Mouse (Mus musculus): Measurements from ENCODE around the gene Map7.

The Map7 gene

DNA sequence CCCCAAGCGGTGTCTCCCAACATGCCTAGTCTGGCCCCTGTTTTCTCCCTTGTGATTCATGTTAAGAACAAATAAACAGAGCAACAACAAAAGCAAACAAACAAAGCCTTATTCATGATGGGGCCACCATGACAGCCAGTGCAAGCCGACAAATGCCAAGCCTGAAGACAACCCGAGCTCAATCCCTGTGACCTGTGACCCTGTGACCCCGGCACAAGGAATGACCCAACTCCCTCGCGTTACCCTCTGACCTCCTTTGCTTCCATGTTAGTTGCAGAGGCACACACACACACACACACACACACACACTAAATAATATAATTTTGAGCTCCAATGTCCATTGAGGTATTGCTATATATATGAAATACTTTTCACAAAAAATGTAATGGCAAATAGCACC, 139.1 kb downstream of the Map7 start:
- no peak for DNase-seq (ENCODE audit: low read depth)

DNA sequence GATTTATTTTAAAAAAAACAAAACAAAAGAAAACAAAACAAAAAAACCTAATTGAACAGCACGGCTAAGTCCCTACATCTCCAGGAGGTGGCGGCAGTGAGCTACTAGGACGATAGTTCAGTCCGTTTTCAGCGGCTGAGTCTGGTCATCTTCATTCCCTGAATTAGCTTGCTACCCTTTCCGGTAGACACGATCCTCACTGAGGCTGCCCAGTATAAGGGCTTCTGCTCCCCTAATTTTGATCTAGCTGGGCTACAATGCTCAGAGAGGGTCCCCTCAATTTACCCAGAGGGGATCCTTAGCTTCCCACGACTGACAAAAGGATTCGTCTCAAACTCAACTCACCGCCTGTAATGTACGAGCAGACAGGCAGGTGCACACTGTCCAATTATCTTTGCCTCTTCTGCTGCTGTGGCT, 142.2 kb downstream of the Map7 start:
- peak; percentile 85 for DNase-seq (ENCODE audit: low read depth)

DNA sequence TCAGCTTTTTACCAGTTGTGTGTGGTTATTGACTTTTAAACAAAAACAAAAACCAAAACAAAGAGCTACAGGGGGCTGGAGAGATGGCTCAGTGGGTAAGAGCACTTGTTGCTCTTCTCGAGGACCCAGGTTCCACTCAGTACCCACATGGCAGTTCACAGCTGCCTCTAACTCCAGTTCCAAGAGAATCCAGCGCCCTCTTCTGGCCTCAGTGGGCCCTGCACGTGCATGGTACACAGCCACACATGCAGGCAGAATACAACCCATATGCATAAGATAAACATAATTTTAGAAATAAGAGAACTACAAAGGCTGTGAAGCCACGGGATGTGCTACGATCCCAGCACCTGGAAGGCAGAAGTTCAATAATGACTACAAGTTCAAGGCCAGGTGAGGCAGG, 147.7 kb downstream of the Map7 start:
- no peak for DNase-seq (ENCODE audit: low read depth)

DNA sequence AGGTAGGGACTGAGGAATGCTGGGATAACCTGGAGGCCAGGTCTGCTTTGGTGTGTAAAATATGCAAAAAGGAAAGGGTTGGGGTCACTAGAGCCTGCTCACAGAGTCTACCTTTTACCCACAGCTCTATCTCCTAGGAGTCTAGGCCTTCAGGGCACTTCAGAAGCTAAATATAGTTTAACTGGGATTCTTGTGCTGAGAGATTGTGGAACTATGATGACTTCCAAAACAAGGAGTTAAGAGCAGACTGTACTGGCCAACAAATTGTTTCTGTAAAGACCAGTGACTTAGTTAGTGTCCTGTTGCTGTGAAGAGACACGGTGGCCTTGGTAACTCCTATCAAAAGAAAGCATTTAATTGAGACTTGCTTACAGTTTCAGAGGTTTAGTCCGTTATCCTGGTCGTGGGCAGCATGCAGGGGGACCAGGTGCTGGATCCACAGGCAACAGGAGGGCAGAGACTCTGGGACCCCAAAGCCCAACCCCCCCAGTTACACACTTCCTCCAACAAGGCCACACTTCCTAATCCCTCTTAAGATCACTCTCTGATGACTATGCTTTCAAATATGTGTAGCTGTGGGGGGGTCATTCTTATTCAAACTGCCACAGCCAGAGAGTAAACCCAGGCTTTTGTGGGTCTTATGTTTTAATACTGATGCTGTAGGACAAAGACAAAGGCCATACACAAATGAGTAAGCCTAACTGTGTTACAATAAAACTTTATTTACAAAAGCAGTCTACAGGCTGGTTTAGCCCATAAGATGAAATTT, 150.1 kb downstream of the Map7 start:
- no peak for DNase-seq (ENCODE audit: low read depth)

DNA sequence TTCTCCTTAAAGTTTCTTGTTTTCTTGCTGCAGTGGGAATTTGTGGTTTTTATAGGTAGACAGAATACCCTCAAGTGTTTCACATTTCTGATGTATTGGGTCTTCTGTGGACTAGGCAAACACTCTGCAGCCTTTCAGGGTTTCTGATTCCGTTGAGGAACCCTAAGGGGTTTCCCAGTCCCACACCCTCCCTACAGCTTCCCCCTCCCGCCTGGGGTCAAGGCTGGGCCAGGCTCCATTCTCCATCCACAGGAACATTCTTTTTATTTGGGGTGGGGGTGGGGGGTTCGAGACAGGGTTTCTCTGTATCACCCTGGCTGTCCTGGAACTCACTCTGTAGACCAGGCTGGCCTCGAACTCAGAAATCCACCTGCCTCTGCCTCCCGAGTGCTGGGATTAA, 150.8 kb downstream of the Map7 start:
- no peak for DNase-seq (ENCODE audit: low read depth)

DNA sequence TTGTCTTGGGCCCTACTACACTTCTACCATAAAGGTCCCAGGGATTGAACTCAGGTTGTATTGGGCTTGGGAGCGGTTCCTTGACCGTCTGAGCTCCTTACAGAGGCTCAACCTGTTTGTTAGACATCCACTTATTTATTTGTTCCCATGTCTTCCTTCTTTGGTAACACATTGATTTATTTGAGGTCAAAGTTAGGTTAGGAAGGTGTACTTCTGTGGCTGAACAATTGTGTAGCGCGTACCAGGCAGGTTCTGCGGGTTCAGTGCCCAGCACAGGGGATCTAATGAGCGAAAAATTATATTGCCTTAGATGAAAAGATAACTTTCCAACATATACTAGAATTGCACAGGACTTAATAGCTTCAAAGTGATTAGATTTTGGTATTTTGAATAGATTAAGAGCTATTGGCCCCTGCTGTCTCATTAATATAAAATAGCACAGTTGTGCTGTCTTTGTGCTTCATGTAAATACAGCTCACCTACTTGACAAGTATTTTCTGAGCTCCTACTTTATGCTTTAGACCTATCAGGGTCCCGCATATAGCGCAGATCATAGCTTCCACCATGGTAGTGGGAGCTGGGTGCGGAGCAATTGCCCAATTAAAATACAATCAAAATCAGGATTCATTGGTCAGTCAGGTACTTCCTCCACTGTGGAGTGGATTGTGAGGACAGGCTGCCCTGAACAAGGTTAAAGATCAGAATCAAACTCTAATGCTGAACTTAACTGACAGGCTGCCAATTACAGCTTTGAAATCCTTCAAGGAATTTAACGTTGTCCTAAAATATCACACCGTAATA, 162.9 kb downstream of the Map7 start:
- peak; percentile 21 for DNase-seq (ENCODE audit: low read depth)

DNA sequence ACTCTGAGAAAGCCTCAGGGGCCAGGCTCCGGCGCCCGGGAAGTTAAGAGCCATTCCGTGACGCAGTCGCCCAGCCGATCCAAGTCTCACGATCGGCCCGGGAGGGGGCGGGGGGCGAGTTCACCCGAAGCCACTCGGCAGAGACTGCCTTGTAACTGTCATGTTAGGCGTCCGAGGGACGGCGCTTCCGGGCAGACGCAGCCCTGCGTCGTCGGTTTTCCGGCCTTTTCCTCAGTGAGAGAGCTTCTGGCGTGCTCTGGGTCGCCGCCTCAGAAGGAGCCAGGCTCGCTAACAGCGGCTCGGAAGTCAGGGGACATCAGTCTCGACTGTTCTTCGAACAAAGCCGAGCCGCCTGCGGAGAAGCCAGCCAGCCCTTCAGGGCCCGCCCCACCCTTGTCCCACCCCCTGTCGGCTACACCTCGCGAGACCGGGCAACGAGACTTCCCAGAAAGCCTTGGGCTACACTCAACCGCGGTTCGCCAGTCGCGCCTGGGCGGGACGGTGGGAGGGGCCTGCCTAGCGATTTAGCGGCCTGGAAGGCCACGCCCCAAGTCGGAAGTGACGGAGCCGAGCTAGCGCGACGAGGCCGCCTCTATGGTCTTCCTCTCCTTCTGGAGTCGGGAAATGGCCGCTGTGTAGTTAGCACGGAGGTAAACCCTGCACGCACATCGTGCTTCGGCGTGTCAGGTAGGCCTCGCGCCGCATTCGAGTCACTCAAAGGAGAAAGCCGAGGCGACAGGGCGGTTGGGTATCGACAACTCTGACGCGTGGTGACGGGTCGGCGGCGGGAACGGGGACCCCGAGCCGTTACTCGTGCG, 163.9 kb downstream of the Map7 start, which contains the start of gene Bclaf1:
Gene Bclaf1 (plus strand): TSS at position 552 of the 818 bp plus-strand sequence.
- DNase-seq (ENCODE audit: low read depth), result peak; percentile 100

DNA sequence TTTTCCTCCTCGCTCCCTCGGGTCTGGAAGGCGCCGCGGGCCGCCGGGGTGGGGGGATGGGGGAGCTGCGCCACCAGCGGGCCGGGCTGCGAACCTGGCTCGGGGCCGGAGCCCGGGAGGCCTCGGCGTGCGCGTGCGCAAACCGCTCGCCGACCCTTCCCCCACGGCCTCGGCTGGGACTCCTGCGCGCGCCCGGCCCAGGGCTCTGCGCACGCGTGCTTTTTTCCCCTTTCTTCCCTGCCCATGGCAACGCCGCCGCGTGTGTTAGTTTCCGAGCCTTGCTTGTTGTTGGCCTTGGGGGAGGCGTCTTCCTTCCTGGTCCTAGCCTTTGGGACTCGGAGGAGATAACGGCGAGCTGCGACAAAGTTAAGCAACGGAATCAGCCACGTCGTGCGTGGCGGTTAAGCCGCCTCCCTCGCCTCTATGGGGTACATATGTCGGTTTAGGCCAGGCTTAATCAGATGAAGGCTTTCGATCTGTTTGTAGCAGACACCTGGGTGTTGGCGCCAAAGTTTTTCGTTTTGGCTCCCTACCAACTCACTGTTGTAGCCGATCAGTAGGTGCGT, 164.5 kb downstream of the Map7 start:
- peak; percentile 96 for DNase-seq (ENCODE audit: low read depth)

DNA sequence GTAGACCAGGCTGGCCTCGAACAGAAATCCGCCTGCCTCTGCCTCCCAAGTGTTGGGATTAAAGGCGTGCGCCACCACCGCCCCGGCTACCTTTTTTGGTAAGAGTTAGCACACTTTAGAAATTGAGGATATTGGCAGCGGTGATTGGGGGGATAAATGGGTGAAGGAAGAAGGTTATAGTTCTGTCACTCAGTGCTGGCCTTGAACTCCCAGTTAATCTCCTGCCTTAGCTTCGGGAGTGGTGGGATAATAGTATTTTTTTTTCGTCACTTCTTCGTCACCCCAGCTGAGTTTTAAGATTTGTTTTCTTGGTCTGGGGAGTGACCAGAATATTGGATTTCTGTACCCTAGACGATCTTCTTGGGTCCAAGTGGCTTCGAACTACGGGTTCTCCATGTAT, 165.2 kb downstream of the Map7 start:
- no peak for DNase-seq (ENCODE audit: low read depth)

DNA sequence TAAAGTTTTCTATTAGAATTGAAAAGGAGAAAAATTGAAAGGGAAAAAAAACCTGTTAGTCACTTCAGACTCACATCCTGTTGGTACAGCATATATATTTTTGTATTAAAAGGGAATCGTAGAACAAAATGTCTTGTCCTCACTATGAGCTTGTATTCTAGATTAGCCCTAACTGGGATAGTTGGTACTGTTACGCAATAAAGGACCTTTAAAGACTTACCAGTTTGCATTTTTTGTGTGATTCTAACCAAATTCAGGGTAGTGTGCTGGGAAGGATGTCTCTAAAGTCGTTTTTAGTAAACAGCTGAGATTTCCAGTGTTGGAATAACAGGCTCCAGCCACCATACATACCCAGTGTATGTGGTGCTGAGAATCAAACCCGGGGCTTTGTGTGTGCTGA, 165.7 kb downstream of the Map7 start:
- DNase-seq (ENCODE audit: low read depth), result no peak

DNA sequence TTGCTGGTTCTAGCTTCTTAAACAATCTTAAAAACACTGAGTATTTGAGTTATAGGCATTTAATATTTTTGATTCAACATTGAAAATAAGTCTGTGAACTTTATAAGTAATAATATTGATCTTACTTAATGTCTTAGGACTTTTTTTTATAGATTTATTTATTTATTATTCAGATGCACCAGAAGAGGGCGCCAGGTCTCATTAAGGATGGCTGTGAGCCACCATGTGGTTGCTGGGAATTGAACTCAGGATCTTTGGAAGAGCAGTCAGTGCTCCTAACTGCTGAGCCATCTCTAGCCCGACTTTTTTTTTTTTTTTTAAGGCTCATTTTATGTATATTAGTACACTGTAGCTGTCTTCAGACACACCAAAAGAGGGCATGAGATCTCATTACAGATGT, 166.5 kb downstream of the Map7 start:
- peak; percentile 62 for DNase-seq (ENCODE audit: low read depth)

DNA sequence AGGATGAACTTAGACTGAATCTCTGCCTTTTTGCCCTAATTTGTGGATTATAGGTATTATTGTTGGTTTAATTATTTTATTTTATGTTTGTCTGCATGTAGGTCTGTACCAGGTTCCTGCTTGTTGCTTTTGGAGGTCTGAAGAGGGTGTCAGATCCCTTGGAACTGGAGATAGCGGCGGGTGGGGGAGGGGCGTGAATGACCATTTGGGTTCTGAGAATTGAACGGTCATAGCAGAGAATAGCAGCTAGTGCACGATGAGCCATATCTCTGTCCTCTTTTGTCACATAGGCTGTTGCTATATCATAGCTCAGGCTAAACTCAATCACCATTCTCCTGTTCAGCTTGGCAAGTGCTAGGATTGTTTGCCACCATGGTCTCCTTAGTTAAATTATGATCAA, 169.2 kb downstream of the Map7 start:
- DNase-seq (ENCODE audit: low read depth), result no peak

DNA sequence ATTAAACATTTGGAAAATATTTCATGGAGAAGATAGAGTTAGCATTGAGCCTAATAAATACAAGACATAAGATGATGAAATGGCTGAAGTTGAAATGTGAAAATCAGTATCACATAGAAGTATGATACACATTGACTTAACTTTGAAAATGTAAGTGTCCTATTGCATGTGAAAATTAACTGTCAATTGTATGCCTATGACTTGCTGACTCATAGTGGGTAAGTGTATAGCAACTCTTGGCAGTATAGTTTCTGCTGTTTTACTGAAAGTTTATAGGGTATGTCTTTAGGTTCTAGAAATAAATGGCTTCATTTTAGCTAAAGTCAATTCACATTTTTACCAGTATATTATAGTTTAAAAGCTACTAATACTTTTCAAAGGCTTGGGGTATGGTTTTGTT, 178.0 kb downstream of the Map7 start:
- DNase-seq (ENCODE audit: low read depth), result no peak
